Mouse (Mus musculus) erythroid progenitor cell, adult 5-6 weeks (primary cell): ENCODE measurements around the gene Gm20388. TPM values are rescaled to one million over a fixed set of nuclear protein-coding genes. Genes with fewer than 3 reads are reported as not detected.
A peak's percentile ranks its signal among the peaks of the same experiment; 100 is the strongest.
"Not testable (repeated sequence)": the region's sequence is repeated elsewhere in the genome, so short reads cannot be mapped to it uniquely, and the experiment has no call there.

ENCODE experiments used
- ATAC-seq: replicated peaks from 2 replicates; pipeline ENCODE4 v1.8.0; 2016; ENCODE audit warnings: moderate number of reproducible peaks, mild to moderate bottlenecking, moderate TSS enrichment, inconsistent platforms; ENCODE audit not compliant: poor library complexity, low FRiP score, severe bottlenecking
- total RNA-seq, 2 experiments: library from RNA; stranded (forward) in 1 of 2; stranded (reverse) in 1 of 2; fragments of 150-400 nt in 1 of 2; fragments of 186-747, 209-891 nt in 1 of 2; gene quantifications; 2 replicates each; pipeline versions ENCODE4 v1.2.3 to v1.2.4; 2015 to 2017; ENCODE audit warnings: low replicate concordance in 2 of 2

The Gm20388 gene
- total RNA-seq, 2 experiments from 2014 or later, result 4.2 TPM; not detected in 1

DNA sequence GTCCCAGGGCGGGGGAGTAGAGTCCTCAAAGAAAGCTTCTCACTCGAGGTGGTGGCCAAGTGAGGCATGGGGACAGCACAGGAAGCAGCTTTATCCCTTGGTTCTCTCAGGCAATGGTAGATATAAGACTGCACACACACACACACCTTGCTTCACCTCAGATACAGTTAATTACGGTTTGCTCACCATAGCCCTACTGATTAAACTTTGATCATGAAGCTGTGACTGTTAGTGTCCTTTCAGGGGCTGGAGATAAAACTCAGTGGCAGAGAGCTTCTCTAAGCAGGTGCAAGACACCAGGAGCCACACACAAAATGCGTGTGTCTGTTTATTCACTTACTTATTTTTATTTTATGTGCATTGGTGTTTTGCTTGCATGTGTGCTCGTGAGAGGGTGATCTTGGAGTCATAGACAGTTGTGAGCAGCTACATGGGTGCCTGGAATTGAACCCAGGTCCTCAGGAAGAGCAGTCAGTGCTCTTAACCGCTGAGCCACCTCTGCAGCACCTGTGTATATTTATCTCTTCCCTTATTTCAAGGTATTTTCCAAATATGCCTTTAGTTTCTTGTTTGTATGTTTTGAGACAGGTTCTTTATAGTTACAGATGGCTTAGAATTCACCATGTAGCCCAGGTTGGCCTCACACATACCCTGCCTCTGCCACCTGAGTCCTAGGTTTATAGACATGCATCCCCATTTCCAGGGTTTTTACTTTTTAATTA, 3897.4 kb downstream of the Gm20388 start:
- ATAC-seq, result no peak

DNA sequence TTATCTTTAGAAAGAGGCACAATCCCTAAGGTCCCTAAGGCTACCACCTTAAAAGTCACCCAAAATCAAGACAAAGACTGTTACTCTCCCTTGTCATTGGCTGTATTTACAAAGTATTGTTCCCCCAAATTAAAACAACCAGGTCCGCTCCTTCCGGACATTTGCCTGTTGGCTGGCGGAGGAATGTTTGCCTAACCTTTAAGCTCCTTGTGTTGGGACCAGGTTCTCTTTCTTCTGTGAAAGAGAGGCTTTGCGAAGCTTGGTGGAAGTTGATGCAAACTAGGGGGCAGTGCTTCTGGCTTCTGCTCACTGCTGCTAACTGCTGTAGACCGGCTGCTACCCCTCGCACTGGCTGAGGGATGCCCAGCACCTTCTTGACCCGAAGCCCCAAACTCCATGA, 3898.0 kb downstream of the Gm20388 start:
- no peak for ATAC-seq

DNA sequence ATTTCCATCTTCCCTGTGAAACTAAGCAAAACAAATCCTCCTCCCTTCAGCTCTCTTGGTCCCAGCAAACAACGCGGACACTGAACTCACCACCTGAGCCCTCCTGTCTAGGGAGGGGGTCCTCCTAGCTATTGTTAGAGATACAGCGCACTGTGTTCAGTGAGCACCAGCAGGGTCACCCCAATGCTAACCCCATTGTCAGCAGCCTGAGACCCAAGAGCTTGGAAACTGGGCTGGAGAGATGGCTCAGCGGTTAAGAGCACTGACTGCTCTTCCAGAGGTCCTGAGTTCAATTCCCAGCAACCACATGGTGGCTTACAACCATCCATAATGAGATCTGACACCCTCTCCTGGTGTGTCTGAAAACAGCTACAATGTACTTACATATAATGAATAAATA, 3898.7 kb downstream of the Gm20388 start:
- not testable (repeated sequence) for ATAC-seq

- ATAC-seq, result no peak
Observed at GRCm38 (mm10) chr8:123812227-123812626, 3901.6 kb downstream of the Gm20388 start.

GRCm38 (mm10) chr8:123813173-123813891, 3902.7 kb downstream of the Gm20388 start:
- ATAC-seq, result 0 out of 2 replicates have a peak, but pooled peaks have one; percentile 21

GRCm38 (mm10) chr8:123813892-123814266, 3903.2 kb downstream of the Gm20388 start:
- ATAC-seq, result no peak

DNA sequence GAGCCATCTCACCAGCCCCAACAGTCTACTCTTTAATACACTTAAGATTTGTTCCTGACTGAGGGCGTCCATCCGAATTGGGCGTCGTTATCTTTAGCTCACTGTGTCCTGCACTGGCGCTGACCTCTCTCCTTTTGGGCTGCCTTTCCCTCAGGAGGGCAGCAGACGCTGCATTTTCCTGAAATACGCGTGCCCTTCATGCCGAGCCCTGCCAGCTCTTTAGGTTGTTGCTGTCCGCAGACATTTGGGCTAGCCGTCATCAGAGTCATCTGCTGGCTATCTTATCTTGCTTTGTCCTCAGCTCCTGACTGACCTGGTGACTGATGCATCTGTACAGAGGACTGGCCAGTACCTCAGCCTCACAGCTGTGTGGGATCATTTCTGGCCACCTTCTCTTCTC, 3904.7 kb downstream of the Gm20388 start:
- no peak for ATAC-seq

- ATAC-seq, result no peak
Observed at GRCm38 (mm10) chr8:123816939-123817338, 3906.3 kb downstream of the Gm20388 start.

- no peak for ATAC-seq
Observed at GRCm38 (mm10) chr8:123817747-123818146, 3907.1 kb downstream of the Gm20388 start.

- ATAC-seq, result 0 out of 2 replicates have a peak, but pooled peaks have one; percentile 20
Observed at GRCm38 (mm10) chr8:123819683-123820610, 3909.3 kb downstream of the Gm20388 start.

- ATAC-seq, result 0 out of 2 replicates have a peak, but pooled peaks have one; percentile 53
Observed at GRCm38 (mm10) chr8:123820780-123821179, 3910.1 kb downstream of the Gm20388 start.

DNA sequence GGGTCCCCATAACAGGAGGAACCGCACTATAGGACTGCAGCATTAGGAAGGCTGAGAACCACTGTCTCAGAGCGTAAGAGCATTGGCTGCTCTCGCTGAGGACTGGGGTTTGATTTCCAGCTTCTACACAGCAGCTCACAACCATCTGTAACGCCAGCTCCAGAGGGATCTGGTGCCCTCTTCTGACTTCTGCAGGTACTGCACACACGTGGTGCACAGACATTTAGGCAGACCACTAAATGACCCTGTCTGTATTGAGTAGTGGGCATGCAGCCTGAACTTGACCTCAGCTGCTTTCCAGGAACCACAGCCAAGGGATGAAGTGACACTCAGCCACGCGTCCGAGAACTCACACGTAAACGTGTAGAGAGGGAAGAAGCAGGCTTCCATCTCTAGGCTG, 3912.5 kb downstream of the Gm20388 start:
- 0 out of 2 replicates have a peak, but pooled peaks have one; percentile 27 for ATAC-seq

- no peak for ATAC-seq
Observed at GRCm38 (mm10) chr8:123823532-123824123, 3913.0 kb downstream of the Gm20388 start.

- ATAC-seq, result no peak
Observed at GRCm38 (mm10) chr8:123826001-123826400, 3915.4 kb downstream of the Gm20388 start.

GRCm38 (mm10) chr8:123826758-123827157, 3916.1 kb downstream of the Gm20388 start:
- ATAC-seq, result no peak

- ATAC-seq, result no peak
Observed at GRCm38 (mm10) chr8:123827523-123827922, 3916.9 kb downstream of the Gm20388 start.

GRCm38 (mm10) chr8:123832757-123833156, 3922.1 kb downstream of the Gm20388 start:
- no peak for ATAC-seq

DNA sequence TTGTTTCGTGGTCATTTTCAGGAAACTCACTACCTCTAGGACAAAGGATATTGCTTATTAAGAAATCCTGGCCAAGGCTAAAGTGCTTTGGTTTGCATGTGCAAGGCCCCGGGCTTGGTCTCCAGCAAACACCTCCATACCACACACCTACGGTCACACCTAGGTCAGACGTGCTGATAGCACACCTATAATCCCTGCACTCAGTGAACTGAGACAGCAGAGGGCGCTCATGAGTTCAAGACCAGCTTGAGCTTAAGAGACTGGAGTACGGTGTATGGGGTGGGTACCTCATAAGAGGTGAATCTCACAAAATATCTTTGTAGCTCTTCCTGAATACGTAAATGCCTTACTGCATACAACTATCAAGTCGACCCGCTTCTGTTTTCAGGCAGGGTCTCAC, 3924.8 kb downstream of the Gm20388 start:
- peak; percentile 74; the same call in 1 of the 2 replicates for ATAC-seq

DNA sequence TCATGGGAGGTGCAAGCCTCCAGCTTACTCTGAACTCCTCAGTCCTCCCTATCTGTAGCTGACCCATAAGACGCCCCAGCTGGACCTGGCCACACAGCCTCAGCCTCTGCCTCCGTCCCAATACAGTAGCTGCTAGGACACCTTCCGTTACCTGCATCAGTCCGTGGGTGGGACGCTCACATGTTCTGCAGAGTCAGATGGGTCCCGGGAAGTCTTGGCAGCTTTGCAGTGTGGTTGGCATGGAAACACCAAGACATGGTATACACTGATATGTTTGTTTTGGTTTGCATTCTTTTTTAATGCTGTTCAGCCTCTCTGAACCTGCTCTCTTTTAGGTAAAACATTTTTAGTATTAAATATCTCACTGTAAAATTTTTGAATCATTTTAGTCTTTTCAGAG, 3925.7 kb downstream of the Gm20388 start:
- no peak for ATAC-seq

- no peak for ATAC-seq
Observed at GRCm38 (mm10) chr8:123838496-123838895, 3927.9 kb downstream of the Gm20388 start.
